Mouse (Mus musculus) intestine, postnatal 0 days (tissue): ENCODE measurements around the gene Unc79. TPM values are rescaled to one million over a fixed set of nuclear protein-coding genes. Genes with fewer than 3 reads are reported as not detected.

Experiments
- ATAC-seq: fragments of 200-750 bp; cut with Nextera tagmentation; 2 replicates; pipeline ENCODE4 v1.8.0; 2017; ENCODE audit warnings: mild to moderate bottlenecking, moderate TSS enrichment, moderate library complexity
- H3K27ac ChIP-seq: fragments of 300-500 bp; sonication (generic); 2 replicates; pipeline ENCODE4 v1.5.1; 2014; ENCODE audit warnings: mild to moderate bottlenecking, low read depth, low read length, moderate library complexity
- H3K27me3 ChIP-seq: fragments of 300-500 bp; sonication (generic); replicated peaks from 2 replicates; pipeline ENCODE4 v1.6.1; 2014; ENCODE audit warnings: low read length, mixed read lengths; ENCODE audit not compliant: control insufficient read depth, insufficient read depth
- H3K36me3 ChIP-seq: fragments of 300-500 bp; sonication (generic); 2 replicates; pipeline ENCODE4 v1.6.1; 2014; ENCODE audit warnings: mild to moderate bottlenecking, moderate library complexity; ENCODE audit not compliant: control insufficient read depth, insufficient read depth
- H3K4me1 ChIP-seq: fragments of 300-500 bp; sonication (generic); replicated peaks from 2 replicates; pipeline ENCODE4 v1.6.1; 2014; ENCODE audit warnings: antibody characterized with exemption, low read length, mixed read lengths; ENCODE audit not compliant: control insufficient read depth, insufficient read depth
- H3K4me2 ChIP-seq: fragments of 300-500 bp; sonication (generic); replicated peaks from 2 replicates; pipeline ENCODE4 v1.6.1; 2014; ENCODE audit warnings: low read depth, mild to moderate bottlenecking, moderate library complexity
- H3K4me3 ChIP-seq: fragments of 300-500 bp; sonication (generic); 2 replicates; pipeline ENCODE4 v1.5.1; 2014; ENCODE audit warnings: low read depth, low read length
- H3K9ac ChIP-seq: fragments of 300-500 bp; sonication (generic); 2 replicates; pipeline ENCODE4 v1.6.1; 2014; ENCODE audit warnings: mild to moderate bottlenecking, low read depth, low read length
- H3K9me3 ChIP-seq: fragments of 300-500 bp; sonication (generic); 2 replicates; pipeline ENCODE4 v1.6.1; 2016; ENCODE audit warnings: mixed run types; ENCODE audit not compliant: control insufficient read depth
- CTCF ChIP-seq: sonication (generic); IDR thresholded peaks from 2 replicates; pipeline ENCODE4 v1.5.1; 2016; ENCODE audit warnings: low read depth, mild to moderate bottlenecking, control low read depth, antibody characterized with exemption, moderate library complexity
- WGBS: fragments of 180-500 bp; shearing (Covaris S2); extraction: QIAGEN DNeasy Blood & Tissue Kit; methylation state at CpG from one replicate; pipeline ENCODE4 v1.1.7; 2014; 5-methylcytosine and 5-hydroxymethylcytosine counted together
- polyA plus RNA-seq: library from polyadenylated mRNA; unstranded; fragments of >200 nt; fragmentation: Nextera tagmentation; extraction: Ambion mirVana; gene quantifications from 2 replicates; pipeline ENCODE4 v1.2.1, GENCODE M21; 2015

The Unc79 gene
- polyA plus RNA-seq, 1 experiment from 2014 or later = 0.10 TPM

DNA sequence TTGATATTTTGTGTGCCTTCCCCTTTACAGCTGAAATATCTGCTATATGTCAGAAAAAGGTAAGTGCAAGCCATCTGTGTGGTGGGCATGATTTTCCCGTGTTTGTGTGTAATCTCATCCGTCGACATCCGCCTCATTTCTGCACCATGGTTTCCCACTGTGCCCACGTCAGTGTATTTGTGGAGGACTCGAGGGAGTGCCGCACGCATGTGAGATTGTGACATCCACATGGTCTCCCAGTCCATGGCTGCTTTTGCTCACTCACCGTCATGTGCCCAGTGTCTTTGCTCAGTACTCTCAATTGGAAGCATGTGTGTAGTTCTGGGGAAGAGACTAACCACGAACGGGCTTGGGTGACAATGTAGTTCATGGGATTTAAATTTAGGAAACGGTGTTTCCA lies 101.2 kb downstream of the Unc79 start:
- Histone ChIP-seq H3K4me3 (no peak overlapping the region), H3K27ac (no peak overlapping the region), H3K9me3 (no peaks in the 10 kb centered on the region), H3K36me3 (no peaks in the 10 kb centered on the region), H3K4me2 (no peak overlapping the region), H3K4me1 (no peaks in the 10 kb centered on the region), H3K27me3 (no peaks in the 10 kb centered on the region), H3K9ac (no peak overlapping the region)
- no peak for ATAC-seq
- no peak for TF ChIP-seq CTCF
- WGBS = 90% methylated on average over 12 of the region's 12 CpGs

DNA sequence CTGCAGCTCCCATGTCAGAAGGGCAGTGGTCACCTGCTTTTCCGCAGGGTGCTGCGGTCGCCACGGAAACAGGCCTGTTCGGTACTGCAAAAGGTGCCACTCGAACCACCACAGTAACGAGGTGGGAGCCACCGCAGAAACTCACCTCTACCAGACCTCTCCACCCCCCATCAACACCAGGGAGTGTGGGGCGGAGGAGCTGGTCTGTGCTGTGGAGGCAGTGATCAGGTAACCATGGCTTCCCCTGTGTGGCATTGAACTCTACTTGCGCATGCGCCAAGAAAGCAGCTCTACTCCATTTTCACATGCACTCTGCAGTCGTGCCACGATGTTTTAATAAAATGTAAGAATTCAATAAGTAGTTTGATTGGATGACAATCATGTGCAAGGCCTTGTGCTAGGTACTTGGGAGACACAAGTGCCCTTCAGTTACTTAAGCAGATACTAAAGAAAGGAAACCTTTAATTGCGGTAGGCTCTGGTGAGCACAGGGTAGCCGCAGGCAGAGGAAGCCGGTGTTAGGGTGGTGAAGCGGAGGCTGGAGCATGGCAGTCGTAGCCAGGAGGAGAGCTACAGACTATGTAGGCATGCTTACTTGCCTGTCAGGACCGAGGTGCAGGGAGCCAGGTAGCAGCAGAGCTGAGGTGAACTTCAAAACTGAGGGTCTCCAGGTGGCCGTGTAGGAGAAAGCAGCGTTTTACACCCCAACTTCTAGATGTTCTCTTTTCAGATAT lies 110.8 kb downstream of the Unc79 start:
- Histone ChIP-seq H3K4me2 (no peak overlapping the region), H3K27ac (no peak overlapping the region), H3K36me3 (no peaks in the 10 kb centered on the region), H3K4me1 (no peaks in the 10 kb centered on the region), H3K9ac (no peak overlapping the region), H3K27me3 (no peaks in the 10 kb centered on the region), H3K9me3 (no peaks in the 10 kb centered on the region), H3K4me3 (no peak overlapping the region)
- no peak for ATAC-seq
- WGBS = 81% methylated on average over 21 of the region's 21 CpGs
- TF ChIP-seq CTCF = no peak

DNA sequence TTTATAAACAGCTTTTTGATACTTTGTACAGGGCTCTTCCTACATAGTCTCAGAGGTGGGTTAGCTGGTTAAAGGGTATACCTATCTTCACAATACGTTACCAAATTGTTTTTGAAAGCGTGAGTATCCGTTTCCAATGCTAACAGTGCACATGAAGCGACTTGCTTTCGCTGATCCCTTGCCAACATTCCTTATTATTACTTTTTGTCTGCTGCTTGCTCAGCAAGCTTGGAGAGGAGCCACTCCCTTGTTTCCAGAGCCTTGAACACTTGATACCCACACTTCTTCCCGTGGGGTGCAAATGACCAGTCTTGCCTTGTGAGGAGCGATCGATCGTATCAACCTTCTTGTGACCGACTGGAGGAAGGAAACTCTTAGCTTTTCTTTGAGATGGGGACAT lies 112.1 kb downstream of the Unc79 start:
- ATAC-seq = no peak
- 89% methylated on average over 10 of the region's 10 CpGs for WGBS
- H3K4me2 ChIP-seq = no peak overlapping the region
- no peak overlapping the region for H3K4me3 ChIP-seq
- H3K27ac ChIP-seq = no peak overlapping the region
- no peak overlapping the region for H3K9ac ChIP-seq
- no peaks in the 10 kb centered on the region for H3K4me1 ChIP-seq
- no peaks in the 10 kb centered on the region for H3K36me3 ChIP-seq
- no peaks in the 10 kb centered on the region for H3K27me3 ChIP-seq
- no peak for TF ChIP-seq CTCF
- H3K9me3 ChIP-seq = no peaks in the 10 kb centered on the region

DNA sequence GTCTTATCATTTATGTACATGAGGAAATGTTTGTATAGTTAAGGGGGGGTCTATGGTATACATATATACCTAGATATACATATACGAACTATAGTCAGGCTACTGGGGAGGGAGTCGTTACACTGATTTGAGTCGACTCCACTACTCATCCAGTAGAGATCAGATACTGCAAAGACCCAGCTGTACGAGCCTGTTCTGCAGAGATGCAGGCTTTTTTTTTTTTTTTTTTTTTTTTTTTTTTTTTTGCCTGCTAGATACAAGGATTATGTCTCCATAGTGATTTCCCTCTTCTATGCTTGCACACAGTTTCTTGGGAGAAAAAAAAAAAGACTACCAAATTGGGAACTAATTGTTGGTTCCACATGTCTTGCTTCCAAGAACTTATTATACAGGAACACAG lies 113.5 kb downstream of the Unc79 start:
- no peak for ATAC-seq

DNA sequence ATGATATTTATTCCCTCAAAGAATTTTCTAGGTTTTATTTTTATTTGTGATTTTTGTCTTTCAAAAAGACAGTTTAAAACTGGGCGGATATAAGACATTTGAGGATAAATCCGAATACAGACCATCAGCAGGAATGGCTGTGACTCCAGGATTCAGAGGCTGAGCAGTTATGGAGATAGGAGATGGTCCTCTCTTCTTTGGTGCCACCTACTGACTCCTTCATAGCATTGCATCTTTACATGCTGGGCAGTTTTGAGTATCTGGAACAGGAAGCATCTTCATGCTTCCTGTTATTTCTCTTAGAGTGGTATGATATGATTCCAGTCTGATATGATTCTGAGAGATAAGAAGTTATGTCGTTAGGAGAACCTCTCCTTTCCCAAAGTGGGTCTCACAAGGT lies 116.3 kb downstream of the Unc79 start:
- TF ChIP-seq CTCF = peak; percentile 91
- Histone ChIP-seq H3K4me3 (no peak overlapping the region), H3K36me3 (no peaks in the 10 kb centered on the region), H3K9ac (no peak overlapping the region), H3K4me1 (no peaks in the 10 kb centered on the region), H3K4me2 (no peak overlapping the region), H3K27ac (no peak overlapping the region), H3K27me3 (no peaks in the 10 kb centered on the region), H3K9me3 (no peaks in the 10 kb centered on the region)
- WGBS = 10% methylated on average over 3 of the region's 3 CpGs
- no peak for ATAC-seq

More for the DNA sequence above, 113.5 kb downstream of the Unc79 start:
- no peaks in the 10 kb centered on the region for H3K36me3 ChIP-seq
- no peak for TF ChIP-seq CTCF
- no peaks in the 10 kb centered on the region for H3K27me3 ChIP-seq
- H3K4me2 ChIP-seq = no peak overlapping the region
- WGBS = 60% methylated on average over 4 of the region's 4 CpGs
- H3K27ac ChIP-seq = no peak overlapping the region
- no peaks in the 10 kb centered on the region for H3K4me1 ChIP-seq
- no peak overlapping the region for H3K4me3 ChIP-seq
- H3K9me3 ChIP-seq = no peaks in the 10 kb centered on the region
- H3K9ac ChIP-seq = no peak overlapping the region

DNA sequence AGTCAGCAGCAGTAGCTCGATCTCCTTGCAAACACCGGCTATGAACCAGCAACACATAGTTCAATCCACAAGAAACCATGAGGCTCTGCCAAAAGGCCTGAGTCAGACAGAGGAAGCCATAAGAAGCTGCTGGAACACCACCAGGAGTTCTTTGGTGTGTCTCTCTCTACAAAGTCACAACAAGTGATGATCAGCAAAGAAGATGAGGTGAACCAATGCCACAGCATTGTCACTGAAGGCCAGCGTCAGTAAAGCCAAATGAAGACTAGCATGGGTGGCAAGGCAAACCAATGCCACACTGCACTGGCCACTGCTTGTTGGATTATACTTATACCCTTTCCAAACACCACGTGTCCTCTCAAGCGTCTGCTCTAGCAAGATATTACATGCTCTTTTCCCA lies 119.5 kb downstream of the Unc79 start:
- no peak for ATAC-seq
- Histone ChIP-seq H3K36me3 (no peaks in the 10 kb centered on the region), H3K4me2 (no peak overlapping the region), H3K9me3 (no peaks in the 10 kb centered on the region), H3K4me1 (no peaks in the 10 kb centered on the region), H3K27me3 (no peaks in the 10 kb centered on the region), H3K4me3 (no peak overlapping the region), H3K27ac (no peak overlapping the region), H3K9ac (no peak overlapping the region)
- WGBS = 87% methylated on average over 5 of the region's 5 CpGs
- TF ChIP-seq CTCF = no peak
